Mouse (Mus musculus) heart, adult 11 months (tissue): ENCODE measurements around the gene Gtsf2.
"Not testable (repeated sequence)": the region's sequence is repeated elsewhere in the genome, so short reads cannot be mapped to it uniquely, and the experiment has no call there.

ENCODE experiments used
- DNase-seq: peaks from one replicate; pipeline ENCODE4 v3.0.0; 2022

Gtsf2 gene

DNA sequence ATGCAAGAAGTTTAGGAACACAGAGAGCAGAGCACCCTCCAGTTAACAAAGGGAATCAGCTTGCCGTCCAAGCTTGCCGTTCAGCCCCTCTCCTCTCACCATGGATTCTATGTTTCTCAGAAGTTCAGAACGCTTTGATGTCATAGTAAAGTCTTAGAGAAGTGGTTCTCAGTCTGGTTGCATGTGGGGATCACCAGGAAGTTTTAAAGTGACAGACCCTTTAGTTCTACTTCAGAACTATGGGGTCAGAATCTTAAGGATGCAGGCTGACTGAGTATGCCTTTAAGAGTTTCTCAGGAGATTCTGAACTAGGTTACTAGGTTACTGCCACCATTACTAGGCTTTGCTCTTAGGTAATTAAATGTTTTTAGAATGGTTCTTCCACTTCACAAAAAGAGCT is at the start of gene Gtsf2:
Gene Gtsf2, minus strand, starts transcription at position 101 of the 400 bp plus-strand sequence.
- peak; percentile 5 for DNase-seq

DNA sequence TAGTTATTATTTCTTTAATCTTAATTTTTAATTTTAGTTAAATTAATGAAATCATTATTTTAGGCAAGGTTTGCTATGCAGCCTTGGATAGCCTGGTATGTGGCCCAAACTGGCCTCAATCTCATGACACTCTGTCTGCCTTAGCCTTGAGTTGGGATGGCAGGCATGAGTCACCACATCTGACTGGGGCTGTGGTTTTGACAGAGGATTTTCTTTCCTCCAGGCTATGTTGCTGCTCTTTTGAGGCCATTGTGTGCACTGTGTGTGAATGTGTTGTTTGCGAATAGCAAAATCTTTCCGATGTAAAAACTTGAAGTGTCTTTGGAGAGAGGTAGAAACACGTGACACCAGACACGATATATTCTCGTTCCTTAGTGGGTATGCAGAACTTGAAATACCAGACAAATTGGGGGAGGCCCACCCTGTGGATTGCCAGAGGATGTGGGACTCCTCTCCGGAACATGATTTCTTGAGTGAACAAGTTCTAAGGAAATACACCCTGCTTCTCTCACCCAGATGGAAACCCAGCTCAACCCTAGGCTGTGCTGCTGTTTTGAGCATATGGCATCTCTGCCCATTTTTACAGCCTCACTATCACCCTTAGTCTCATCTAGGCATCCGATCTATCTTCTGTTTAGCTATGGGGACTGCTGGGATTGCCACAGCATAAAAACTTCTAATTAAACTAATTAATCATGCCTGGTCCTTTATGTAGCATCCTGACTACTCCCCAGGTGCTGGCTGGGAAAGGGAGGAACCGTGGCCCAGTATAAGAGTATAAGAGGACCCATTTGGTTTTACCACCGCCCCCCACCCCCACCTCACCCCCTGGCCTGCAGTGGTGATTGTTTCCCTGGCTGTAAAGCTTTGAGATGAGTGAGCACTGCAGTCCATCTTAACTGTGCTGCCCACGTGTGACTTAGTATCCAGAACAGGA is 48.2 kb upstream of the Gtsf2 start:
- DNase-seq: no peak

DNA sequence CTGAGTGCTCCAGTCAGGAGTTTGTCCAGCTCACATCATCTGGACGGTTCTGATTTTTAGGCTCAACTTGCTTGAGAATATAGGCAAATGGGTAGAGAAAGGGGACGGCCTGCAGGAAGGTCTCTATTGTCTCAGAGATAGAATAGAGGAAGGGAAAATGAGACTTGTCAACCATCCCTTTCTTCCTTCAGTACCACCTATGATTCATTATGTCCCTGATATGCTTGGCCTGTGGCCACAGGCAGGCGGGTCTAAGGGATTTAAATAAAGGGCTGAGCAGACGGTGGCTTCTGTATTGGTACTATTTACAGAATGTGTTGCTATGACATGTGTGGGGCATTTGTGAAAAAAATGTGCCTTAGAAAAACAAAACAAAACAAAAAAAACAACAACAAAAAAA is 40.1 kb upstream of the Gtsf2 start:
- no peak for DNase-seq

DNA sequence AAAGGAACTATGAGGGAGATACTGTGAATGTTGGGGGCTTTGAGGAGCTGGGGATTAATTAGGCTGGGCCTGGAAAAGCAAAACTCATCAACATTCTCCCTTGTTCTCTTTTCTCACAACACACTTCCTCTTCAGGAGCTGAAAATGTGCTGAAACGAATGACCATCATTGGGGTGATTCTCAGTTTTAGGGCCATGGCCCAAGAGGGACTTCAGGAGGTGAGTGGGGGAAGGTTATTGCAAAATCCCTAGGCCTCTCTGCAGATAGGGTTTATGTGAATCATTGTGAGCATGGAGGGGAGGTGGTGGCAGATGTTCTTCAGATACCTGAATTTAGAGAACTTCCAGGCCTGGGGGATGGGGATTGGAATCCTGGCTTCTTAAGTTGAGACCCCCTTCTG is 38.4 kb upstream of the Gtsf2 start:
- DNase-seq: no peak

DNA sequence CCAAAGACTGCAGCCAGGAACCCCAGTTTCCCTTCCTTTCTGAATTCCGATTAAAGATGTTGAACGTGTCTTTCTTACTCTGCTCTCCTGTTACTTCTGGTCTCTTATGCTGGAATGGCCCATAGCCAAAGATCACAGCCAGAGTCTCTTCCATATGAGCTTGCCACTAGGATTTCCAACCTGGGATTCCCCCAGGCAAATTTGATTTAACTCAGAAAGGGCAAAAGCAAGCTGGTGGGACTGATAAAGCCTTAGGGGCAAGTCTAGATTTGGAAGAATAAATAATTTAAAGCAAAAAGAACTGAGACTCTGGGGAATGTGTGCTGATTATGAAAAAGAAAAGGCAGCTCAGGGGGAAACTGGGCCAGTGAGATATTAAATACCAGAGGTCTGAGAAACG is 36.8 kb upstream of the Gtsf2 start:
- no peak for DNase-seq

DNA sequence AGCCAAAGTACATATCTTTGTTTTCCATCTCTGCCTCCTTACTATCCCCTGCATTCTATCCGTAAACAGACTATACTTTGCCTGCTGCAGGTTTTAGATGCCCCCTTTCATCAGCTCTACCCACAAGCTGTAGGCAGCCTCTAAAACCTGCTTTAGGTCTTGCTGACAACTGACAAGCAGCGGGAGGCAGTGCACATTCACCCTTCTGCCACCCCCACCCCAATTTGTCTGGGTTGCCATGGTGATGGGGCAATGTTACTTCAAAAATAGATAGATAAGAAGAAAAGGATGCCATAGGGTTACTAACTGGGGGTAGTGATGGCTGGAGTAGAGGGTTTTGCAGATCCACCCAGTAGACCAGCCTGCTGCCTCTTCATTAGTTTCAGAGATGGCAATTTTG is 36.2 kb upstream of the Gtsf2 start:
- DNase-seq: no peak

DNA sequence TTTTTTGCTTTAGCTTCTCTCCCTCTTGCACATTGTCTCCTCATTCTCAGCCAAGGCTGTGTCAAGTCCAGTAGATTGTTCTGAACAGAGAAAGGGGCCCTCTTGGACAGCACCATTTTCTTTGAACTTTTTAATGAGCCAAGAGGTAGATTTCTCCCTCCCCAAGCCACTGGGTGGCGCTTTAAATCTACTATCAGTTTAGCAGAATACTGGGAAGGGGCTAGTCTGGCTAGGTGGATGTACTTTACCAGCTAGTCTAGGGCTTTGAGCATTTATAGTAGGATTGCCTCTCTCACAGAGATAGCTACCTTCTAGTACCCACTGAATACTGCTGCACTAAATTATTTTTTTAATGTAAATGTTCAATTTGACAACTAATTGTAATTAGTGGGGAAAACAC is 34.2 kb upstream of the Gtsf2 start:
- peak; percentile 18 for DNase-seq

DNA sequence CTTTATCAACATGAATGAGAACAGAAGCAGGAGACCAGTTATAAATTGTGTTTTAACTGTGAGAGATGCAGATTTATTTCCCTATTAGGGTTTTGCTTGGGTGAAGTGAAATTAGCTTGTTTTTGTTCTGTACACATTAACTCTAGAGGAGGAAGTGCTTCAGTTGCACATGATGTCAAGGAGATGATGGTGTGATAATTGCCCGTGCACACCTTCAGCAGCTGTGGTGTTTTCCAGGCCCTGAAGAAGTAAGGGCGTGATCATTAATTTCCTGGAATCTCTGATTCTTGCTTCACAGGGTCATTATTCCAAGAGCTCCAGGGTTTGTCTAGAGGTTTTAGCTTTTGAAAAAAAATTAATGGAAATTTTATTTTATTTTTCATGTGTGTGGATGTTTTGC is 31.9 kb upstream of the Gtsf2 start:
- peak; percentile 31 for DNase-seq

DNA sequence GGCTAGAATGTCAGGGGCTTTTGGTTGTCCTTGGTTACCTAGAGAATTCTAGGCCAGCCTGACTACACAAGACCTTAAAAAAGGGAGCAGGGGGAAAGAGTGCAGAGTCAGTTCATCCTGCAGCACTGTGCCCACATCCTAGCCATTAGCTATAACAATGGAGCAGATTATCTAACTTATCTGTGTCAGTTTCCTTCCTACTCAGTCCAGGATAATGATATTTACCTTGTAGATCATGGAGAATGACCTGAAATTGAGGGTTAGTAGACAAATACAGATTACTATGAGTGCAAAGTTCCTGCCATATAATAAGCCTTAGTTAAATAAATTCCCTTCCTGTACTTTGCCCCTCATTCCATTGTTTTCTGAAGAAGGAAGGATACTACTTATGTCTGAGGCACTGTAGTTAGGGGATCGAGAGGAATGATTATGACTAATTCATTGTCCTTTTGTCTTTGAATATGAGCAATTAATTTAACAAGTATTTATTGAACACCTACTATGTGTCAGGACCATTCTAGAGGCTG is 30.9 kb upstream of the Gtsf2 start:
- DNase-seq: peak; percentile 49

DNA sequence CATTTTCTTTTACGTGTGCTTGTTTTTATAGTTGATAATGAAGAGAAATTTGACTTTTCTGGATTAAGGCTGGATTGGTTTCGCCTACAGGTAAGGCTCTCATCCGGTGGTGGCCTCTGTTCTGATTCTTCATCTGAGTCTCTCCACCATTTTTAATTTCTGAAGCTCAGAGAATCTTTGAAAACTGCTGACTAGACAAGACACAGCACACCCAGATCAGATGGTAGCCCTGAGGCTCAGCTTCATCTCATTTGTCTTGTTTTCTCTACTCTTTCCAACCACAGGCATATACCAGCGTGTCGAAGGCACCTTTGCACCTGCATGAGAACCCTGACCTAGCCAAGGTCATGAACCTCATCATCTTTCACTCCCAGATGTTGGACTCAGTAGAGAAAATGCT is 25.5 kb upstream of the Gtsf2 start:
- DNase-seq: peak; percentile 64

DNA sequence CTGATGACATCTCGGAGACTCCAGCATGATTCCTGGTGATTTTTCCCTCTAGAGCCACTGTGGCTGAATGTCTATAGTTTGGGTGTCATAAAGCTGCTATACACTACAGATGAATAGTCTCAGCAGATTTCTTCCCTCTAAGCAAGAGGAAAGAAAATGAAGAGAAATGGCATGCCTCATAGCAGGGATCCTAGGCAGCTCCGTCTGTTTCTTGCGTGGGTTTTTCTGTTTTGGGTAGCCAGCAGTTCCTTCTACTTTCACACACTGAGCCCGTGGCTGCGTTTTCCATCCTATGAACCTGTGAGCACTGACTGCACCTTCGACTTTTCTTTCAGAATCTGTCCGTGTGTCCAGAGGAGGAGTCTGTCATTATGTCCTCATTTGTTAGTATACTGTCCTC is 24.9 kb upstream of the Gtsf2 start:
- DNase-seq: no peak

DNA sequence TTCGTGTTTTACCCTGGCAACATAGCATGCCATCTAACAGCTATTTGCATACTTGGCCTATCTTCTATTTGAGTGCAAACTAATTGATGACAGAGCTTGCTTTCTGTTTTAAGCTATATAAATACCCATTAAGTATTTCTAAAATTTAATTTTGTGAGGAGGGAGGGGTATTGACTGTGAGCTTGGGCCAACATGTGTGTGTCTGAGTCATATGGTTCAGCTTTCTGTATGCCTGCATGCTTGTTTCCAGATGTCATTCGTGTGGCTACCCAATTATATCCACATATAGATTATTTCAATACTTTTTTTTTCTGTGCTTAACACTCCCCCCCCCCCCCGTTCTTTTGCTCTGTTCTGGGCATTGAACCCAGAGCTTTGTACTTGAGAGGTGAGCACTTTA is 24.0 kb upstream of the Gtsf2 start:
- DNase-seq: peak; percentile 10

DNA sequence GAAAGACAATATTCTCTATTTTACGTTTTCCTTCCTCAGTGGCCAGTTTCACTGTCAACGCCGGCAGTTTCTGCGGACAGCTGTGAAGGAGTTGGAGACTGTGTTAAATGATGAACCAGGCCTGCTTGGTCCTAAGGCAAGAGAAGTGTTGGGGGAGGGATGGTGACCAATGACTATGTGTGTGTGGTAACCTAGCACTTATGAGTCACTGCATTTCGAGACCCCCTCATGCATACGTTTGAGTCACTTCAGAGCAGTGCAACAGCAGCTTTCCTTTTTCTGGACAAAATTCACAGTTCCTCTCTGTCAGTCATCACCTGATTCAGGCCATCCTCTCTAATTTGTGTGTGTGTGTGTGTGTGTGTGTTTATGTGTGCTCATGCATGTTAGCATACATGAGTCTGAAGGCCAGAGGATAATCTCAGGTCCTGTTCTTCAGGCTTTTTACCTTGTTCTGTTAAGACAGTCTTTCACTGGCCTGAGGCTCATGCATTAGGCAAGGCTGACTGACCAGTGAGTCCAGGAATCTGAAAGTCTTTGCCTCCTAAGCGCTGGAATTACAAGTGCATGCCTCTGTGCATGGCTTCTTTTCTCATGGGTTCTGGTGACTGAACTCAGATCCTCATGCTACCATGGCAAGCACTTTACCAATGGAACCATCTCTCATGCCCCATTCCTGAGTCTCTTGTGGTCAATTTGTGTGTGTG is 23.4 kb upstream of the Gtsf2 start:
- peak; percentile 56 for DNase-seq

DNA sequence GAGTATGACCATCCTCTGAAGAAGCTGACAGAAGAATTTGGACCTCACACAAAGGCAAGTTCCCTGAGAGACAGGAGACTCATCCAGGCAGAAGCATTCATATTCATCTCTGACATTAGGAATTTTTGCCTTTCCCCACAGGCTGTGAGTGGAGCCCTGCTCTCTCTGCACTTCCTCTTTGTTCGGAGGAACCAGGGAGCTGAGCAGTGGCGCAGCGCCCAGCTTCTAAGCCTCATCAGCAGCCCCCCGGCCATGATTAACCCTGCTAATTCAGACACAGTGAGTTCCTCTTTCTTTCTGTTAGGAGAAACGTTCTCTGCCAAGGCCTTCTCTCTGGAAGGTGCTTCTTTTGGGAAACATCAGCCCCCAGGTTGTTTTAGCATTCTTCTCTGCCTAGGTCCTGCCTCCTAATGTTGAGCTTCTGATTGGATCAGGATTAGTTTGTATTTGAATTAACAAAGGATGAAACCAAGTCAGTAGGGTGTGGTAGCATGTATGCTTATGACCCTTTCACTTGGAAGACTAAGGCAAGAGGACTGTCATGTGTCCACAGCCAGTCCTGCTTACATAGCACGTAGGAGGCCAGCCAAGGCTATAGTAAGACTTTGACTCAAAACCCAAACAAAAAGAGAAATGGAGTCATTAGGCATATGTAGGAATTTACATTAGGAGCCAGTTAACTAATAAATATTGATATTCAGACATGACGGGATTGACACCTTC is 14.4 kb upstream of the Gtsf2 start:
- DNase-seq: peak; percentile 96

DNA sequence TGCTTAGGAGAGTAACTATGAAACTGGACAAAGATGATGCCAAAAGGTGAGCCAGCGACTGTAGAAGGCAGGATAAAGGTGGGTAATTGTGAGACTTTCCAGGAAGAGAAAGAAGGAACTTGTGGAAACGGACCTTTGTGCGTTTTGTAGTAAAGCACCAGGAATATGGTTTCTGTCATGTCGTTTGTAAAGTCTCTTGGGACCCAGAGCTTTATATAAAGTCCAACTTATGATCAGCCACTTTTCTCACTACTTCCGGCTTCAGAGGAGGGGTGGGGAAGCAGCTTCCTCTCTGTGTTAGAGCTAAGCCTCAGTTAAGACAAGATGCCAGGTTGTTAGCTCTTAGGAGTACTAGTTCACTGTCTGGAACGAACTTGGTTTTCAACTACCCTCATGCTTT is 6.2 kb upstream of the Gtsf2 start:
- peak; percentile 52 for DNase-seq

DNA sequence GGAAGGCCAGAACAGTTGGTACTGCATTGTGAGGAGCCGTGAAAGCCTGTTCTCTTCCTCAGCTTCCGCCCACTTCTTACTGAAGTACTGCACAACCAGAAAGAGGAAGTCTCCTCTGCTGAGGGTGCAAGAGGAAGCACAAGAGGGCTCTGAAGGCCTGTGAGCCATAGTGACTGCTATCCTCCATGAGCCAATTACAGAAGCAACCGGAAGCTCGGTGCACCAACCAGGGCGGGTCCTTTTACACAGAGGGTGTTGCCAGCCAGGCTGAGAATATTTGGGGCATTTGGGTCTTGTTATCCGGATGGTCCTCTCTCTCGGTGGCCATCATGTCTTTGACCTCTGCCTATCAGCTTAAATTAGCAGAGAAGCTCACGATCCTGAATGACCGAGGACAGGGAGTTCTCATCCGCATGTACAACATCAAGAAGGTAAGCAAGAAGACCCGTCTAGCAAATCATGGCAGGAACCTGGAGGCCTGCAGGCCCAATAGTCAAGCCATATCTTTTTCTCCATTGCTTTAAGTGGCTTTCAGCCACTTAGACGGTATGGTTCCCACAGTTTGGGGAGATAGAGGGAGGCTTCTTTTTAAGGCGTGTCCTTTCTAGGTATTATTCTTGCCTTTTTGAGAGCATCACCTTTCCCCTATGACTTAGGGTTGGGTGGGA is 5.4 kb upstream of the Gtsf2 start, which contains the start of gene Nckap1l:
Gene Nckap1l, plus strand, starts transcription at position 244 of the 668 bp plus-strand sequence.
- DNase-seq: peak; percentile 99

DNA sequence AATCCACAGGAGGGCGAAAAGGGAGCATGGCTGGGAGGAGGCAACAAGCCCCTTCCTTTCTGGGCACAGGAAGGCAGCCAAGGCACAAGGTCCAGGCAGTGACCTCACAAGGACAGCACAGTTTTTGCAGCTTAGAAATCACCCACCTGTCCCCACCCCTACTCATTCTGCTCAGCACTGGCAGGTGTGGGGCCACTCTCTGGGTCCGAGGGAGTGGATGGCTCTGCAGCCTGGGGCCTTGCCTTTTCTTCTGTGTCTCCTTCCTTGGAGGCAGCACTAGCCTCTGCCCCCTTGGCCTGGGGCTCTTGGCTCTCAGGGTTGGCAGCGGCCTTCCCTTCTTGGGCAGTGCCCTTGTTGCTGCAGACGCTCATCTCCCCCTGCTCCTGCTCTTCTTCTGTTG is 2.3 kb downstream of the Gtsf2 start:
- DNase-seq: peak; percentile 82

DNA sequence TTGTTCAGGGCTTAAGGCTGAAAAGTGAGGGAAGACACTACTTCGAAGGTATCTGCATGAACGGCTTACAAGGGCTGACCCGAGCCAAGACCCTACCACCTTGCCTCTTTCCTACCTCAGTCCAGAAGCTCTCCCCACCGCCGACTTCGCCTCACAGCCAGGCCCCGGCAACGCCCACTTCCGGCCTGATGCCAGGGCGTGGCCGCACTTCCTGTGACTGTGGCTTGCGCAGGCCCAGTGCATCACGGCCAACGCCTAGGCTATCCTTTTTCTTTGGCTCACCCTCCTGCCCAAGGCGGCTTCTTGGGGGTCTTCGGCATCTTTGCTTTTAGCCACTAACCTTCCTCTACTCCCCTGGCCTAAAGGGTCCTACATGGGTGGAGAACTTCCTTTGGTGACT is 18.0 kb downstream of the Gtsf2 start, which contains the start of gene Gtsf1:
Gene Gtsf1, minus strand, starts transcription at position 230 of the 400 bp plus-strand sequence.
- DNase-seq: no peak

DNA sequence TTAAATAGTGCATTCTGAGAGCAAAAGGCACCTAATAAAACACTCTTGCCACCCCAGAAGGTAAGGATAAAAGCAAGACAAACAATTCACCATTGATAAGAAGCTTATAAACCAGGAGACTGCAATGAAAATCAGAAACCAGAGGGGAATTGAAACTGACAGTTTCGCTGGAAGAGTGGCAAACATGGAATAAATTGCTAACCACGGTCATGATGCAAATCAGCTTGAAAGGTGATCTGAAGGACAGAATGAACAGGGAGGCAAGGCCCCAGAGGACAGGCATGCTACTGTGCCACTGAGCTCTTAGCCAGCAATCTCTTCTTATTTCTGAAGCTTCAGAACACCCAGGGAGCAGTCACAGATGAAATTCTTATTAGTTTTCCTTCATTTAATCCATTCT is 21.3 kb downstream of the Gtsf2 start:
- DNase-seq: no peak

DNA sequence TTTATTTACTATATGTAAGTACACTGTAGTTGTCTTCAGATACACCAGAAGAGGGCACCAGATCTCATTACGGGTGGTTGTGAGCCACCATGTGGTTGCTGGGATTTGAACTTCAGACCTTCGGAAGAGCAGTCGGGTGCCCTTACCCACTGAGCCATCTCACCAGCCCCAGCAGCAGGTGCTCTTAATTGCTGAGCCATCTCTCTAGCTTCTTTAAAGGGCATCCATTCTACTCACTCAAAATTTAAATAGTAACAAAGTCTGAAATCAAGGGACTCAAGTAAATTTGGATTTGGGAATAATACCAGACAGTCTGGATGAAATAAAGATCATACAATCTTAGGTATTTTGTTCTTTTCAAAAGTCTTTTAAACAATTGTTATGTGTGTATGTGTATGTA is 42.7 kb downstream of the Gtsf2 start:
- DNase-seq: not testable (repeated sequence)

DNA sequence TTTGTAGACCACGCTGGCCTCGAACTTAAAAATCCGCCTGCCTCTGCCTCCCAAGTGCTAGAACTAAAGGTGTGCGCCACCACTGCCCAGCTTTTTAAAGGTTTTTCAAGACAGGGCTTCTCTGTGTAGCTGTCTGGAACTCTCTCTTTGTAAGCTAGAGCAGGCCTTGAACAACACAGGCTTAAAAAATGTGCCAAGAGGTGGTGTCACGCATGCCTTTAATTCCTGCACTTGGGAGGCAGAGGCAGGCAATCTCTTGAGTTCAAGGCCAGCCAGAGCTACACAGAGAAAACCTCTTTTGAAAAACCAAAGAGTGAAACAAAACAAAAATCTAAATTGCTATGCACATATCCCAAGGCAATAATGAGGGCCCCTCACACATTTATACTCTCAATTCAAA is 46.9 kb downstream of the Gtsf2 start:
- no peak for DNase-seq

DNA sequence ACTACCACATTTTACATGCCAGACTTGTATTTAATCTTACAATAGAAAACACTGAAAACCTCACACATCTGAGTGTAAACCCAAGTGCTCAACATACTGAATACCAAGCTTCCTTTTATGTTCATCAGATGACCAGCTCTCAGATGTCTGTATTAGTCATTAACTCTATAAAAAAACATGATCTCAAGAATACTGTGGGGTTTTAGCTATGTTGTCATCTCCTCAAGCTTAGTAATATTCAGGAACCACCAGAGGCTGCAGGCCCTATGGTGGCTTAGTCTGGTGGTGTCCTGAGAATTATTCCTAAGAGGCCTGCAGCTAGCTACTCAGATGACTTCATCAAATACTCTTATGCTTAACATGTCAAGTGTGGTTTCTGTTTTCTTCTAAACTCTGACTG is 54.7 kb downstream of the Gtsf2 start:
- DNase-seq: peak; percentile 85
